Mouse (Mus musculus) ovary, adult 18-20 months (tissue): ENCODE data around the gene Aldh3b2.

ENCODE experiments used
- DNase-seq: peaks from one replicate; pipeline ENCODE4 v3.0.0; 2022; ENCODE audit warnings: low spot score, mixed read lengths

Gene Aldh3b2

GRCm38 (mm10) chr19:4013066-4013465 is 40.9 kb downstream of the Aldh3b2 start:
- DNase-seq = no peak

GRCm38 (mm10) chr19:4014802-4015201 is 42.7 kb downstream of the Aldh3b2 start:
- DNase-seq = no peak

- no peak for DNase-seq
These were observed 43.5 kb downstream of the Aldh3b2 start for GRCm38 (mm10) chr19:4015635-4016034.

- no peak for DNase-seq
These were observed 45.9 kb downstream of the Aldh3b2 start for GRCm38 (mm10) chr19:4017921-4018587.

GRCm38 (mm10) chr19:4018743-4019583 is 46.8 kb downstream of the Aldh3b2 start:
- DNase-seq = peak; percentile 81

GRCm38 (mm10) chr19:4023185-4023584 is 51.1 kb downstream of the Aldh3b2 start:
- DNase-seq = no peak

GRCm38 (mm10) chr19:4027576-4027975 is 55.4 kb downstream of the Aldh3b2 start:
- DNase-seq = no peak
